Mouse (Mus musculus): Measurements from ENCODE around the gene Snx27.

DNA sequence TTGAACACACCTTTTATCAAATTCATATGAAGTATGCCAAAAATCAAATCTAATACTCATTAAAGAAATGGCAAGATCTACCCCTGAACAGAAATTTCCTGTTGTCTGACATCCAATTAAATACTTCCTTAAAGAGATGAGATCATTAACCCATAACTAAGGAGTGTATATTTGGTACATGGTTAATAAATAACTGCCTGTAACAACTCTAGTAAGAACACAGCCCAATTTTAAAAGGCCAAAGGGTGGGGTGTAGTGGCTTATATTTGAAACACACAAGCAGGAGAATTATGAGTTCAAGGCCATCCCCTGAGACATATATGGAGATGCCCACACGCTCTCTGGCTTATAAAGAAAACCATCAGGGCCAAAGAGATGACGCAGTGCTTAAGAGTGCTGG is 133.1 kb downstream of the Snx27 start:
- TF ChIP-seq CTCF (IDR thresholded peaks at IDR 0.05; ENCODE audit: low read depth, low read length) (no peak), POLR2A (IDR thresholded peaks at IDR 0.05; ENCODE audit: borderline replicate concordance, low read depth, low read length) (no peak)

Measured in bone marrow macrophage, adult 2 months (primary cell).